Mouse (Mus musculus) midbrain, embryonic 16.5 days (tissue): ENCODE measurements at regions not wholly inside any gene's neighbourhood (a gene's known extent, or its start where the extent isn't known, plus 50 kb on each side); places are given as distances from the start of the nearest gene placed in this dataset.

Experiments used
- ATAC-seq: fragments of 200-750 bp; cut with Nextera tagmentation; 2 replicates; pipeline ENCODE4 v1.8.0; 2017; ENCODE audit warnings: moderate TSS enrichment
- H3K27ac ChIP-seq: fragments of 300-500 bp; sonication (generic); 2 replicates; pipeline ENCODE4 v1.5.1; 2014; ENCODE audit warnings: mild to moderate bottlenecking, low read length, mixed read lengths
- H3K27me3 ChIP-seq: fragments of 300-500 bp; sonication (generic); 2 replicates; pipeline ENCODE4 v1.6.1; 2014; ENCODE audit warnings: low read depth, low read length, mixed read lengths; ENCODE audit not compliant: control insufficient read depth, insufficient read depth
- H3K36me3 ChIP-seq: fragments of 300-500 bp; sonication (generic); 2 replicates; pipeline ENCODE4 v1.6.1; 2014; ENCODE audit warnings: mild to moderate bottlenecking, low read length, moderate library complexity, mixed read lengths; ENCODE audit not compliant: control insufficient read depth, insufficient read depth
- H3K4me1 ChIP-seq: fragments of 300-500 bp; sonication (generic); 2 replicates; pipeline ENCODE4 v1.6.1; 2014; ENCODE audit warnings: mild to moderate bottlenecking, low read length, mixed read lengths; ENCODE audit not compliant: control insufficient read depth, insufficient read depth
- H3K4me2 ChIP-seq: fragments of 300-500 bp; sonication (generic); 2 replicates; pipeline ENCODE4 v1.6.1; 2014; ENCODE audit warnings: mild to moderate bottlenecking, low read length, mixed read lengths
- H3K4me3 ChIP-seq: fragments of 300-500 bp; sonication (generic); 2 replicates; pipeline ENCODE4 v1.5.1; 2014; ENCODE audit warnings: low read depth, mild to moderate bottlenecking, low read length, moderate library complexity, mixed read lengths
- H3K9ac ChIP-seq: fragments of 300-500 bp; sonication (generic); 2 replicates; pipeline ENCODE4 v1.6.1; 2014; ENCODE audit warnings: low read depth, low read length, mixed read lengths
- H3K9me3 ChIP-seq: fragments of 300-500 bp; sonication (generic); replicated peaks from 2 replicates; pipeline ENCODE4 v1.6.1; 2014; ENCODE audit warnings: mild to moderate bottlenecking, low read length, mixed read lengths; ENCODE audit not compliant: control insufficient read depth, poor library complexity, severe bottlenecking
- WGBS: fragments of 180-500 bp; shearing (Covaris S2); extraction: QIAGEN DNeasy Blood & Tissue Kit; methylation state at CpG from one replicate; pipeline ENCODE4 v1.1.7; 2014; 5-methylcytosine and 5-hydroxymethylcytosine counted together

GRCm38 (mm10) chr2:128373363-128374252 lies 217.4 kb upstream of the Spdye4c start:
- Histone ChIP-seq H3K36me3 (no peaks in the 10 kb centered on the region), H3K27me3 (no peaks in the 10 kb centered on the region), H3K9ac (no peak overlapping the region), H3K27ac (no peak overlapping the region), H3K9me3 (no peaks in the 10 kb centered on the region), H3K4me1 (peaks cover 6% of the 10 kb centered on the region), H3K4me2 (no peak overlapping the region), H3K4me3 (no peak overlapping the region)
- 21% methylated on average over 12 of the region's 12 CpGs for WGBS
- no peak for ATAC-seq

GRCm38 (mm10) chr2:128374253-128374566 lies 216.8 kb upstream of the Spdye4c start:
- no peak for ATAC-seq
- H3K4me2 ChIP-seq = no peak overlapping the region
- no peak overlapping the region for H3K27ac ChIP-seq
- no peaks in the 10 kb centered on the region for H3K36me3 ChIP-seq
- H3K27me3 ChIP-seq = no peaks in the 10 kb centered on the region
- H3K4me3 ChIP-seq = no peak overlapping the region
- H3K9me3 ChIP-seq = no peaks in the 10 kb centered on the region
- peaks cover 6% of the 10 kb centered on the region for H3K4me1 ChIP-seq
- no peak overlapping the region for H3K9ac ChIP-seq
- WGBS = 91% methylated on average over 2 of the region's 2 CpGs

- WGBS = 96% methylated on average over 5 of the region's 5 CpGs
- Histone ChIP-seq H3K4me2 (no peak overlapping the region), H3K9ac (no peak overlapping the region), H3K27me3 (no peaks in the 10 kb centered on the region), H3K4me3 (no peak overlapping the region), H3K36me3 (no peaks in the 10 kb centered on the region), H3K27ac (no peak overlapping the region), H3K4me1 (peaks cover 8% of the 10 kb centered on the region), H3K9me3 (no peaks in the 10 kb centered on the region)
- no peak for ATAC-seq
These were observed 216.1 kb upstream of the Spdye4c start for GRCm38 (mm10) chr2:128374926-128375325.

GRCm38 (mm10) chr2:128375827-128376226 lies 215.2 kb upstream of the Spdye4c start:
- Histone ChIP-seq H3K4me1 (peaks cover 11% of the 10 kb centered on the region), H3K36me3 (no peaks in the 10 kb centered on the region), H3K9ac (no peak overlapping the region), H3K27ac (no peak overlapping the region), H3K4me3 (no peak overlapping the region), H3K27me3 (no peaks in the 10 kb centered on the region), H3K4me2 (no peak overlapping the region), H3K9me3 (no peaks in the 10 kb centered on the region)
- ATAC-seq = no peak
- 95% methylated on average over 3 of the region's 3 CpGs for WGBS

- no peaks in the 10 kb centered on the region for H3K36me3 ChIP-seq
- H3K4me2 ChIP-seq = no peak overlapping the region
- no peak for ATAC-seq
- H3K27me3 ChIP-seq = no peaks in the 10 kb centered on the region
- peaks cover 11% of the 10 kb centered on the region for H3K4me1 ChIP-seq
- H3K4me3 ChIP-seq = no peak overlapping the region
- no peaks in the 10 kb centered on the region for H3K9me3 ChIP-seq
- 86% methylated on average over 6 of the region's 6 CpGs for WGBS
- H3K27ac ChIP-seq = no peak overlapping the region
- H3K9ac ChIP-seq = no peak overlapping the region
These were observed 213.8 kb upstream of the Spdye4c start for GRCm38 (mm10) chr2:128377176-128377575.

GRCm38 (mm10) chr2:128377680-128378079 lies 213.3 kb upstream of the Spdye4c start:
- Histone ChIP-seq H3K36me3 (no peaks in the 10 kb centered on the region), H3K4me2 (no peak overlapping the region), H3K27me3 (no peaks in the 10 kb centered on the region), H3K27ac (no peak overlapping the region), H3K4me3 (no peak overlapping the region), H3K9ac (no peak overlapping the region), H3K4me1 (peaks cover 11% of the 10 kb centered on the region), H3K9me3 (no peaks in the 10 kb centered on the region)
- 81% methylated on average over 10 of the region's 10 CpGs for WGBS
- no peak for ATAC-seq

- Histone ChIP-seq H3K4me3 (no peak overlapping the region), H3K4me2 (no peak overlapping the region), H3K4me1 (peaks cover 11% of the 10 kb centered on the region), H3K36me3 (no peaks in the 10 kb centered on the region), H3K9me3 (no peaks in the 10 kb centered on the region), H3K27me3 (no peaks in the 10 kb centered on the region), H3K27ac (no peak overlapping the region), H3K9ac (no peak overlapping the region)
- no peak for ATAC-seq
- 74% methylated on average over 7 of the region's 7 CpGs for WGBS
These were observed 212.6 kb upstream of the Spdye4c start for GRCm38 (mm10) chr2:128378456-128378855.

- Histone ChIP-seq H3K27ac (no peak overlapping the region), H3K9ac (no peak overlapping the region), H3K9me3 (no peaks in the 10 kb centered on the region), H3K4me2 (no peak overlapping the region), H3K4me3 (no peak overlapping the region), H3K27me3 (no peaks in the 10 kb centered on the region), H3K36me3 (no peaks in the 10 kb centered on the region), H3K4me1 (peaks cover 6% of the 10 kb centered on the region; the same call in 1 of the 2 replicates)
- no peak for ATAC-seq
- 71% methylated on average over 8 of the region's 8 CpGs for WGBS
These were observed 211.9 kb upstream of the Spdye4c start for GRCm38 (mm10) chr2:128379151-128379550.

- no peak overlapping the region for H3K4me2 ChIP-seq
- no peaks in the 10 kb centered on the region for H3K27me3 ChIP-seq
- H3K36me3 ChIP-seq = no peaks in the 10 kb centered on the region
- no peak overlapping the region for H3K27ac ChIP-seq
- ATAC-seq = no peak
- no peak overlapping the region for H3K9ac ChIP-seq
- peaks cover 6% of the 10 kb centered on the region; the same call in 1 of the 2 replicates for H3K4me1 ChIP-seq
- H3K4me3 ChIP-seq = no peak overlapping the region
- WGBS = 31% methylated on average over 8 of the region's 8 CpGs
- no peaks in the 10 kb centered on the region for H3K9me3 ChIP-seq
These were observed 211.5 kb upstream of the Spdye4c start for GRCm38 (mm10) chr2:128379554-128379953.
